ENCODE assay signal across 17 mouse cellular contexts in the genomic region with DNA sequence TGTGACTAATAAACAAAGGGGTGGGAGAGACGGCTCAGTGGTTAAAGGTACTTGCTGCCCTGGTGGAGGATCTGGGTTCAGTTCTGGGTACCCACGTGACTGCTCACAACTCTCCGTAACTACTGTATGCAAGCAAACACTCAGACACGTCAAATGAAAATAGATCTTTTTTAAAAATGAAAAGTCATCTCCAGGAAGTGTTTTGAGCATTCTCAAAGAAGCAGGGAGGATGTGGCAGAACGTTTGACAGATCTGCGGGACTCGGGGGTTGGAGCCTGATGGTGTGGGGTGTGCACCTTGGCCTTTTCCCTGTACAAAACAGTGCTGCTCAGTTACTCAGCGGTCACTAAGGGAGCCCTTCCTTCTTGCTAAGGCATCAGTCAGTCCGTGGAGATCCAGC.
DNase-seq lines count a peak whose midpoint lies in the region; ATAC-seq lines count a peak whose summit lies in the region.
"Had no signal": no experiment of that assay in that cellular context is flagged by ENCODE, and none has a peak within 500 bp of the region (broad histone marks: within the 10 kb centered on the region; RNA-seq: fewer than 3 reads in every experiment).

No protein-coding gene starts in this region.

- peak; percentile 83 for DNase-seq in naive thymus-derived CD4-positive, alpha-beta T cell, adult 2 months (ENCODE audit: low read depth)
- DNase-seq in thymus, postnatal 14 days: peak; percentile 62
- no peak for DNase-seq in spleen, postnatal 14 days (ENCODE audit: low spot score in 2 of 2)
- no peak for DNase-seq in kidney, postnatal 25 days
- DNase-seq: adrenal gland, postnatal 36 days; cerebellum, postnatal 36 days; gastrocnemius, postnatal 14 days; kidney, postnatal 14 days had no signal

- no peaks in the 10 kb centered on the region for H3K36me3 ChIP-seq in midbrain, embryonic 16.5 days (ENCODE audit: control insufficient read depth, insufficient read depth, low read length)
- H3K36me3 ChIP-seq: lung, embryonic 15.5 days had no signal

- no peaks in the 10 kb centered on the region for H3K9me3 ChIP-seq in midbrain, embryonic 16.5 days (replicated peaks; ENCODE audit: control insufficient read depth, low read length, poor library complexity, severe bottlenecking)
- H3K9me3 ChIP-seq: embryonic facial prominence, embryonic 13.5 days; hindbrain, embryonic 10.5 days; limb, embryonic 10.5 days; liver, embryonic 12.5 days; lung, embryonic 15.5 days had no signal

- WGBS in midbrain, embryonic 16.5 days: 76% methylated on average over 9 of the region's 9 CpGs

- H3K27me3 ChIP-seq in midbrain, embryonic 16.5 days (ENCODE audit: control insufficient read depth, insufficient read depth, low read depth, low read length): no peaks in the 10 kb centered on the region
- H3K27me3 ChIP-seq: embryonic facial prominence, embryonic 13.5 days; liver, embryonic 12.5 days; lung, embryonic 15.5 days had no signal

- no peak overlapping the region for H3K9ac ChIP-seq in midbrain, embryonic 16.5 days (ENCODE audit: low read depth, low read length)
- H3K9ac ChIP-seq: embryonic facial prominence, embryonic 13.5 days; liver, embryonic 12.5 days; lung, embryonic 15.5 days had no signal

- no peak overlapping the region for H3K4me2 ChIP-seq in midbrain, embryonic 16.5 days (ENCODE audit: low read length)
- H3K4me2 ChIP-seq: embryonic facial prominence, embryonic 13.5 days; liver, embryonic 12.5 days; lung, embryonic 15.5 days had no signal

- ATAC-seq in CD4-positive, CD25-positive, alpha-beta regulatory T cell, adult 4 months: peak; percentile 93
- peak; percentile 46 for ATAC-seq in granulocyte monocyte progenitor cell, adult 5-6 weeks (replicated peaks; ENCODE audit: poor library complexity, severe bottlenecking)
- ATAC-seq in midbrain, embryonic 16.5 days: no peak
- ATAC-seq: intestine, embryonic 16.5 days; liver, embryonic 12.5 days had no signal

- no peak overlapping the region for H3K27ac ChIP-seq in midbrain, embryonic 16.5 days (ENCODE audit: low read length)
- H3K27ac ChIP-seq: embryonic facial prominence, embryonic 13.5 days; hindbrain, embryonic 10.5 days; limb, embryonic 10.5 days; liver, embryonic 12.5 days; lung, embryonic 15.5 days had no signal

- H3K4me1 ChIP-seq in midbrain, embryonic 16.5 days (ENCODE audit: control insufficient read depth, insufficient read depth, low read length): peaks cover 4% of the 10 kb centered on the region; the same call in 1 of the 2 replicates
- H3K4me1 ChIP-seq: limb, embryonic 10.5 days; liver, embryonic 12.5 days; lung, embryonic 15.5 days had no signal

- no peak overlapping the region for H3K4me3 ChIP-seq in midbrain, embryonic 16.5 days (ENCODE audit: low read depth, low read length)
- H3K4me3 ChIP-seq: embryonic facial prominence, embryonic 13.5 days; hindbrain, embryonic 10.5 days; limb, embryonic 10.5 days; liver, embryonic 12.5 days; lung, embryonic 15.5 days had no signal

Comparison
In these comparisons a context has a peak if more than half of its experiments do, and no peak if none do; other contexts are left out.
1. DNase-seq: peak in naive thymus-derived CD4-positive, alpha-beta T cell, adult 2 months (single experiment) and thymus, postnatal 14 days (single experiment); none in spleen, postnatal 14 days (0 of 2) and kidney, postnatal 25 days (0 of 2).